Mouse (Mus musculus) C2C12 (cell line): ENCODE results near the gene Aox2.

ENCODE experiments used
- CEBPB ChIP-seq: IDR thresholded peaks from one replicate; pipeline ENCODE4 v1.6.1; 2011; ENCODE audit warnings: low read depth, mild to moderate bottlenecking, control low read depth, moderate library complexity
- CTCF ChIP-seq: IDR thresholded peaks from one replicate; pipeline ENCODE4 v1.5.1; 2011; ENCODE audit not compliant: control insufficient read depth, insufficient read depth, insufficient read length
- FOSL1 ChIP-seq: IDR thresholded peaks from one replicate; pipeline ENCODE4 v1.8.0; 2011; ENCODE audit warnings: mild to moderate bottlenecking, low read length; ENCODE audit not compliant: poor library complexity, insufficient read depth, severe bottlenecking
- MAX ChIP-seq: IDR thresholded peaks from one replicate; pipeline ENCODE4 v1.6.1; 2011; ENCODE audit warnings: mild to moderate bottlenecking, control low read depth
- MYOD1 ChIP-seq: IDR thresholded peaks from one replicate; pipeline ENCODE4 v1.6.1; 2011; ENCODE audit warnings: low read depth; ENCODE audit not compliant: control insufficient read depth, insufficient read length
- MYOG ChIP-seq: IDR thresholded peaks from one replicate; pipeline ENCODE4 v1.6.1; 2011; ENCODE audit not compliant: control insufficient read depth, insufficient read length; ENCODE audit errors: extremely low read depth
- USF1 ChIP-seq: IDR thresholded peaks from one replicate; pipeline ENCODE4 v1.6.1; 2011; ENCODE audit warnings: low read depth, mild to moderate bottlenecking, control low read depth, moderate library complexity

DNA sequence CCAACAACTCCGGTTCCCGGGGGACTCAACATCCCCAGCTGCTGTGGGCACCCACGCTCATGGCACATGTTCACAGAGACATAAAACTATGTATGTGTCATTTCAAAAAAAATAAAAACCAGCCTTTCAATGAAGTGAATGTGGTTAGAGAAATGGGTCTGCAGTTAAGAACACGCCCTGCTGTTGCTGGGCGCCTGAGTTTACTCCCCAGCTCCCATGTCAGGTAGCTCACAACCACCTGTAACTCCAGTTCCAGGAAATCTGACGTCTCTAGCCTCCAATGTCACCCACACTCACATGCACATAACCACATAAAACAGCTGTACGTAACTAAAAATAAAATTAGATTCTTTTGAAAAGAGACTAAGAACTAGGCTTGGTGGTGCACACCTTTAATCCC, 22.9 kb downstream of the Aox2 start:
- no peak for TF ChIP-seq USF1
- TF ChIP-seq CTCF: no peak
- TF ChIP-seq MAX: no peak
- TF ChIP-seq CEBPB: no peak
- TF ChIP-seq MYOG: no peak
- TF ChIP-seq MYOD1: no peak
- no peak for TF ChIP-seq FOSL1
